Mouse (Mus musculus) liver, postnatal 0 days (tissue): ENCODE data around the gene Limch1.

Experiments used
- CTCF ChIP-seq: sonication (generic); IDR thresholded peaks from 2 replicates; pipeline ENCODE4 v1.5.1; 2016; ENCODE audit warnings: antibody characterized with exemption, low read depth
- EP300 ChIP-seq: IDR thresholded peaks from 2 replicates; pipeline ENCODE4 v1.6.1; 2016; ENCODE audit warnings: antibody characterized with exemption, low read depth, mild to moderate bottlenecking

- TF ChIP-seq CTCF (no peak), EP300 (no peak)
Measured at GRCm38 (mm10) chr5:66789041-66789440, 43.4 kb downstream of the Limch1 start.
